Mouse (Mus musculus) urinary bladder, postnatal 14 days (tissue): Measurements from ENCODE around the gene Paqr8.
A peak's percentile ranks its signal among the peaks of the same experiment; 100 is the strongest.
"Not testable (repeated sequence)": the region's sequence is repeated elsewhere in the genome, so short reads cannot be mapped to it uniquely, and the experiment has no call there.

Source experiments
- DNase-seq: peaks from one replicate; pipeline ENCODE4 v3.0.0; 2021; ENCODE audit warnings: low spot score

The Paqr8 gene

DNA sequence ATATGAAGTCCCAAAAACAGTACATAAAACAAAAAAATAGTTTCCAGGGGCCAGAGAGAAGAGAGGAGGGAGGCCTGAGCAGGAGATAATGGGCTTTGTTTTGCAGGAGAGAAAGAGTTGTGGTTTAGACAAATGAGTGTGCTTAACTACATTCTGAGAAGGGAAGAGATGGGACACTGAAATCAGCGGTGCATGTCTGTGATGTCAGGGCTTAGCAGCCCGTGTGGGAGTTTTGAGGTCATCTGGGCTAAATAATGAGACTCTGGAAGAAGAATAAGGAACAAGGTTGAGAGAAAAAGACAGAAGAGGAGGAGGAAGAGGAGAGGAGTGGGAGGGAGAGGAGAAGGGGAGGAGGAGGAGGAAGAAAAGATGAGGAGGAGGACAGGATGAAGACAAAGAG is 21.7 kb downstream of the Paqr8 start:
- no peak for DNase-seq

DNA sequence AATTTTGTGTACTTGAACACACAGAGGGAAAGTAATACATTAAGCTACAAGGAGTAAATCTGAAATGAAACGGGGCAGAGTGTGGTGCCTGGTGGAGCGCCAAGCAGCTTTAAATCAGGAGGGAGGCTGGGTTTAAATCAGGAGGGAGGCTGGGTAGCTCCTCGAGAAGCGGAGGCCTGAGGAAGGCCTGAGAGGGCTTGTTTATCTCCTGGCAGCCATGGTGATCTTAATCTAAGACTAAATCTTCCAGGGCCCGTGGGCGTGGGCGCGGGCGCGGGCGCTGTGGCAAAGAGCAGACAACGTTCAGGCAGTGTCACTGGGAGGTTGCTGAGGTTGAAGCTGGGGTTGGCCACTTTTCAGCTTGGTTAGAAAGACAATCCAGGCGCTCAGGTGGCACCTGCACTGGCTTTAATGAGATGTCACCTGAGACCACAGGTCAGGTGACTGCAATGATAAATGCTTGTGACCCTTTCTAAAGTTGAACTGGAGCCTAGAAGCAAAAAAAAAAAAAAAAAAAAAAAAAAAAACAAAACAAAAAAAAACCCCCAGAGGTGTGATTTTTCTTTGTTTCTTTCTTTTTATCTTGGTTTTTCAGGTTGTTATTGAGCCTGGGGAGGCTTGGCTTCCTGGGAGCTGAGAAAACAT is 22.2 kb downstream of the Paqr8 start:
- DNase-seq, result peak; percentile 19

DNA sequence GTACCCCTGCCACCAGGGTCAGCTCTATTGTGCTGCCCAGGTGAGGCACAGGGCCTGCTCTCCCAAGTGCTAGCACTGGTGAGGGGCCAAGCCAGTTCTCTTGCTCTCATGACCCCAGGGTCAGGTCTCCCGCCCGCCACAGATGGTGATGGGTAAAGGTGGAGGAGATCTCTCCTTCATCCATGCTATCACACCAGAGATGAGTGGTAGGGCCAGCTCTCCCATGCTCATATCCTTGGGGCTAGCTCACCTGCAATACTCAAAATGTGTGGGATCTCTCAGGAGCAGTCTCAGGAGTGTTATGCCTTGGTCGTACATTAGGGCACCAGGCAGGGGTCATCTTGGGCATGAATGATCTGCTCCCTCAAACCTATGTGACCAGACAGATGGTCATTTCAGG is 24.4 kb downstream of the Paqr8 start:
- DNase-seq, result no peak

DNA sequence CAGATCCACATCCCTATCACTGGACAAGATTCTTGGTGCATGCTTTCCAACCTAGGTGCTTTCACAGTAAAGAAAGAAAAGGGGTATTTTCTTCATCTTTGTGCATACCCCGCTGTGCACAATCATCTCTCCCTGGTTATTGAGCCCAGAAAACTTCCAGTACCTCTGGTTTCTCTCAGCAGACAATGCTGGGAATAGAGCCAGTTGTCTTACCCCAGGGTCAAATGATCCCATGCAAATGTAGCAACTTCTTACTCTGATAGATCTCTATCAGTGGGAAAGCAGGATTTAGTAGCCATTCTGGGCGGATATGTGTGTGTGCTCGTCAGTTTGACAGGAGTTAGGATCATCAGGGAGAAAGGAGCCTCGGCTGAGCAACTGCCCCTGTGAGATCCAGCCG is 25.2 kb downstream of the Paqr8 start:
- no peak for DNase-seq

DNA sequence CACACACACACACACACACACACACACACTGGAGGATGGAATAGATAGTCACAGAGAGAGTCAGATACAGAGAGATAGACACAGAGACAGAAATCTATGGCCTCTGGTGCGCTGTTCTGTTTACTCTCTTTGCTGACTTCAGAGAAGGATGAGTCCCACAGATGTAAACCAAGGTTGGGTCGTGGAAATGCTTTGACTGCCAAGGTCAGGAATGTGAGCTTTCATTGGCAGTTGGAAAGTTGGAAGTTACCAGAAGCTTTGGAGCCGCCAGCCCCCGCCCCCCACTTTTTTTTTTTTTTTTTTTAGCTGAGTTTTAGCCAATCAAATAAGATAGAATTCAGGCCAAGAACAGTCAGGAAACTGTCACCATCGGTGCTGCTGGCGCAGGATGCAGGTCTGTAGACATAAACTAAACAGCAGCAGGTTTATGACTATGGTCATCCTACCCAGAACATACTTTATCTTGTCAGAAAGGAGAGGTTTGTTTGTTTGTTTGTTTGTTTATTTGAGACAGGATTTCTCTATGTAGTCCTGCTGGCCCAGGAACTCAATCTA is 27.2 kb downstream of the Paqr8 start:
- no peak for DNase-seq

DNA sequence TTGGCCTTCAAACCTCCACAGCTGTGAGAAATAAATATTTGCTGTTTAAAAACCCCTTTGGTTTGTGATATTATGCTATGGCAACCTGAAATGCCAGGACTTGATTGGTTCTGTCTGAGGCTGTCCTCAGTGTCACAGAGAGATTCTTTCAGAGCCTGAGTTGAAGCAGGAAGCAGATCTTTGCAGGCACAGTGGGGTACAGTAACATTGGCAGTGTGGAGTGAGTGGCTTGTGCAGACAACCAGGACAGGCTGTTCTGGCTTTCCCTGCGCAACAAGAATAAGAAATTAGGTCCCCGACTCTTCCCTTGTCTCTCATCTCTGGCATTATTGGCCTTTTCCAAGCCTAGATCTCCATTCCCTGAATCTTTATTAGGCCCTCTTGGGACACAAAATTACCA is 29.3 kb downstream of the Paqr8 start:
- no peak for DNase-seq

DNA sequence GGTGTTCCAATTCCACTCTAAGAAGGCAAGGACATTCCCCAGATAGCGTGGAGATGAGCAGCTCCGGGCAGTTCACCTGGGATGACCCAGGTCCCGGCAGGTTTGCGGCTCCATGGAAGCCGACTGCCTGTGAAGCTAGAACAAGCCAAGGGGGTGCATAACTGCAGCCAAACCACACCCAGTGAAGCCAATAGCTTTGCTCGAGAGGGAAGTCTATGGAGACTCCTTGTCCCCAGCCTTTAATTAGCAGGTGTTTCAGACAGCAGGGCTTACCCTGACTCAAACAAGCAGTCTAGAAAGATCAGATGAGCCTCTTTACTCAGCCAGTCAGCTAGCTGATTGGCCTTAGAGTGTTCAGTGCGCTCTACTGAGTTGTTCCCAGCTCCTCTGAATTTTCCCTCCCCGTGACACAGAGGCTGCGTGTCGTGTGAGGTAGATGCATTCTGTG is 30.7 kb downstream of the Paqr8 start:
- DNase-seq, result no peak

DNA sequence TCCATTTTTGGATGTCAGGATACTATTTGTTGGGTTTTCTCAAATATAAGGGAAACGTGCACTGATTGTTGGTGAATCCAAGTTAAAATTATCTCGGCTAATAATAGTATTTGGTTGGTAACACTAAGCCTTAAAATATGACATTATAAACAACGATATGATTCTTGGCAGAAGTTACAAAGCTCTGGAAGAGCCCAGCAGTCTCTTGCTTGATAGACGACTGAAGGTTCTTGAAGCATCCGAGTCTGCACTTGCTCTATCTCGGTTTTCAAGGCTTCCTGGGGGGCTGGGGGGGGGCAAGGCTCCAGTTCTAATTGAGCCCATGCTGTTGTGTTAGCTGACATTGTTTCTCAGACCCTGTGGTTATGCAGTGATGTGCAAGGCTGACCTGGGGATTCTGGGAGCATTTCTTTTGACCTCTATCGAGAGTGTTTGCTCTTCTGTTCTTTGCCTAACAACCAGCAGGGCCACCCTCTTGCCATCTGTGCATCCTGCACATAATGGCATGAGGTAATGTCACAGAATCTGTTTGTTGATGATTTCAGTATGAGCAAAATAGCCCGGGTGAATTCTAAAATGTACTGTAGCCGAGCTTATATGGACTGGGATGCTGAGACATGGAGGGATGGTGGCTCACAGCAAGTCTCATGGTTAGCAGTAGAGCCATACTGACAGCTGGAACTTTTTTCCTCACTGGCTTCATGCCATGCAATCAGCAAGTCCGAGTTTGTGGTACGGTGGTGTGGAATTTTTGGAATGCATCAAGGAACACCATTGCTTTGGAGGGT is 32.4 kb downstream of the Paqr8 start:
- peak; percentile 30 for DNase-seq

DNA sequence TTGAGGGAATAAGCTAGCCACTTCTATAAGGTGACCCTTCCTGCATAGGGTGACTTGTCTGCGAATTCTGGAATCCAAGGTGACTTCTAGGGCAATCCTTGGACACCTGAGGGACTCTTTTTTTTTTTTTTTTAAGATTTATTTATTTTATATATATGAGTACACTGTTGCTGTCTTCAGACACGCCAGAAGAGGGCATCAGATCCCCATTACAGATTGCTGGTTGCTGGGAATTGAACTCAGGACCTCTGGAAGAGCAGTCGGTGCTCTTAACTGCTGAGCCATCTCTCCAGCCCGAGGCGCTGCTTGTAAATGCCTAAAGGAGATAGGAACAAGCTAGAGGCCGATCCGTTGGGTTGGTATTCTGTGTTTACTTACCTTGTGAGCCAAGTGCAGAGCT is 34.9 kb downstream of the Paqr8 start:
- not testable (repeated sequence) for DNase-seq

DNA sequence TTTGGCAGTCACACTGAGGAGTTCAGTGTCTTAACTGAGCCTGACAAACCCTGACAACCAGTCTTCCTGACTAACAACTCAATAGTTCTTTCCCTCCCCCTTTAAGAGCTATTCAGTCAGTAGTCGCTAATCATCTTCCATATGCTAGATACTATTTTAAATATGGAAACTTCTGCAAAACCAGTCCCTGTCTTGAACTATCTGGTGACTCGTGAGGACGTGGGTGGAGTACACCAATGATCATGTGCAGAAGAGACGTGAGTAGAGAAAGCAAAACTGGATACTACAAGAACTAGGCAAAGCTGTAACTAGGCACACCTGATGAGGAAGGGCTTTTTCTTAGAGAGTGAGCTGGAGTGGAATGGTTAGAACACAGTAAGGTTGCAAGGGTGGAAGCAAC is 35.5 kb downstream of the Paqr8 start:
- no peak for DNase-seq

DNA sequence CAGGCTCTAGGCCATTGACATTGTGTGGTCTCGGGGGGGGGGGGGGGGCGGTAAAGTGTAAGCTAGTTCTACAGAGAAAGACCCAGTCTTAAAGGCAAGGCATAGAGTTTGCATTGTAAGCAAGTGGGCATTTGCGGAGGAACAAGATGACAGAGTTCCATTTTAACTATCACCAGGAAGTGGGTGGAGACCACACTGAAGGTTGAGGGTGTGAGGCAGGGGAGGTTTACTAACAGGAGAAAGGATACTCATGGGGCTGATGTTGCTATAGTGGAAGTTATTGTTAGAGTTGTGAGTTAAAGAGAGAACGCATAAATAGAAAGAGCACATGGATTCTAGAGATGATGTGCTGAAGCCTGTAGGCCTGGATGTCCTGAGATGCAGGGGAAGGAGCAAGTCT is 36.0 kb downstream of the Paqr8 start:
- no peak for DNase-seq

DNA sequence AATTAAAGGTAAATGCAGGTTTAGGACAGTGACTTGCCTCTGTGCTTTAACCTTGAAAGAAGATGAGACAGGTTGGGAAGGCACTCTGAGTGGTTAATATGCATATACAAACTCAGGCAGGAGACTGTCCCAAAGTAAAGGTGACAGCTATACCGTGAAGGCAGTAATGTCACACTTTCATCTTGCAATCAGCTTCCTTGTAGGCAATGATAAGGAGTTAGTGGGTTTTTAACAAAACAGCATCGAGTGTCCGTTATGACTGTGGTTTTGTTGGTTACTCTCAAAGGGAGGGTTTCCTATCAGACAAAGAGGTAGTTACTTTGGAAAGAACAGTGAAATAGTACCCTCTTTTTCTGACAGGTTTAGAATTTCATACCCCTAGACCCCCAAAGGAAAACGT is 38.1 kb downstream of the Paqr8 start:
- DNase-seq, result no peak

DNA sequence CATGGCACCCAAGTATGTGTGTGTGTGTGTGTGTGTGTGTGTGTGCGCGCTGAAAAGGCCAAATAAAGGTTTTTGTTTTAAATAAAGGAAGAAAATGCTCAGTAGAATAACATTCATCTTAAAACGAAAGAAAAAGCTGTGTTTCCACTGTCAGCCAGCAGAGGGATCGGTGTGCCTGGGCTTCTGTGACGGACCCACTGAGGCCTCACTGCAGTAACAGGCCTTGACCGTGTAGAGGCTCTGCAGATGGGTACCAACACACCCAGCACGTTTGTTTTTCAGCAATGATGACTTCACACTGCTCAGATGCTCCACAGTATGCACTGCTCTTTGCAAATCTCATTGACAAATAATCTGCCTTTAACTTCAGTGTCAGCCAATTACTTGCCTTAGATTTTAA is 43.1 kb downstream of the Paqr8 start:
- DNase-seq, result peak; percentile 67

DNA sequence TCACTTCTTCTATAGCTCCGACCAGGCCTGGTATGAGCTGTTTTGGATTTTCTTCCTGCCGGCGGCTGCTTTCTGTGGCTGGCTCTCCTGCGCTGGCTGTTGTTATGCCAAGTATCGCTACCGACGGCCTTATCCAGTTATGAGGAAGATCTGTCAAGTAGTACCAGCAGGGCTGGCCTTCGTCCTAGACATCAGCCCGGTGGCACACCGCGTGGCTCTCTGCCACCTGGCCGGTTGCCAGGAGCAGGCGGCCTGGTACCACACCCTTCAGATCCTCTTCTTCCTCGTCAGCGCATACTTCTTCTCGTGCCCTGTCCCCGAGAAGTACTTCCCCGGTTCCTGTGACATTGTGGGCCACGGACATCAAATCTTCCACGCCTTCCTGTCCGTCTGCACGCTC is 44.7 kb downstream of the Paqr8 start:
- no peak for DNase-seq

DNA sequence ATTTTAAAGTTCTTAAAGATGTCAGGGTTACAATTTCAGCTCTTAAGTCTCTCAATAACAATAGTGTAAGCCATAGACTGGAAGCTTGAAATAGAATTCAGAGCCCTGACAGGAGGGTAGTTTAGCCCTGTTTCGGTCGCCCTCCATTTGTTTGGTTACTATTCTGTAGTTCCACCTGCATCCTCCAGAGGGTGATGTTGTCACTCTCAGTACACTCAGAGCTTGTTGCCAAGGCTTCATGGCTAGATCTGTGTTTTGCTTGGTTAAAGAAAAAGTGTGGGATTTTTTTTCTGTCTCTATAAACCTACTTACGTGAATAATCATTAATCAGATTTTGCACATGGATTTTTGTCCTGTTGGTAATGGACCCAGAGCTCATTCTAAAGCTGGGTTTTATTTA is 48.6 kb downstream of the Paqr8 start:
- DNase-seq, result peak; percentile 63

DNA sequence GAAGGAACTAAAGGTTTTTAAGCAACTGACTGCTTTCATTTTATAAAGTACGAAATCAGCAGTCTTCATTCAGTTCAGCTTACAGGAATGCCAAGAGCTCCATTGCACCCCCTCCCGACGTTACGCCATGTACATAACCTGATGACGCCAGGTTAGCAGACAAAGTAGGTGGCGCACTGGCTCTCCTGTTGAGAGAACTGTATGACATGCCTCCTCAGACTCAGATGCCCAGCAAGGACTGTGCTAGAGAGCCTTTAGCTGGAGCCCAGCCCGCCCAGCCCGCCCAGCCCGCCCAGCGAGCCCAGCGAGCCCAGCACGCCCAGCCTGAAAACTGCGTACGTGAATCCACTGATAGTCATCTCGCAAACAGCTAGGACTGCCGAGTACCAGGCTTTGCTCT is 49.7 kb downstream of the Paqr8 start:
- DNase-seq, result peak; percentile 70

DNA sequence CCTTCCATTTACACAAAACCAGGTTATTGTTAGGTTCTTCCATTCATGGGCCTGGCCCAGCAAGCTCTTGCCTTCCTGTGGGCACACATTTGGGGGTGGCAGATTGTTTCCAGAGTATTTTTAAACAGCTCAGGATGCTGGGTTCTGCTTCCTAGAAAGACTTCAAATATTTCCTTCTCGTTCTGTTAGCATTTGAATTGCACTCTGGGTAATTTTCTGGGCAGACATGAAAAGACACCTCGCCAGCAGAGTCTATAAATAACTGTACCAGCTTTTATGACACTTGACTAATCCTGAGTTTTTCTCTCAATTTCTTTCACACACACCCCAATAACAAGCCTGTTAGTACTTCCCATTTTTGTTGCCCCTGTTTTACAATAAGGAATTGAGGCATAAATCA is 50.9 kb downstream of the Paqr8 start:
- DNase-seq, result no peak

DNA sequence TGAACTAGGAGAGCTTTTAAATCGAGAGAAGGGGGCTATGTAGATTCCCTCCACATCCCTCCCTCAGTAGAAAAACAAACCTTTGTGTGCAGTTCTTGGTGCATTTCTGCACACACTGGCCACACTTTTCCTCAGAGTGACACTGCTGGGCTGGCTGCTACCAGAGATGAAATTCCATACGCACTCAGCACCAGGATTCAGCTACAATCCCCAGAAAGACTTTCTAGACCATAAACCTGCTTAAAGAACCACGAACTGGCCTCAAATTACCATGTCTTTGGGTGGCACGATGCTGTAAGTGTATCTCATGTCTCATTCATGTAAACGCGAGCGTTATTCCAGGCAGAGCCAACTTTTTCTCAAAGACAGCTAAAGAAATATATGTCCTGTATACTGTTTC is 51.5 kb downstream of the Paqr8 start:
- DNase-seq, result no peak

DNA sequence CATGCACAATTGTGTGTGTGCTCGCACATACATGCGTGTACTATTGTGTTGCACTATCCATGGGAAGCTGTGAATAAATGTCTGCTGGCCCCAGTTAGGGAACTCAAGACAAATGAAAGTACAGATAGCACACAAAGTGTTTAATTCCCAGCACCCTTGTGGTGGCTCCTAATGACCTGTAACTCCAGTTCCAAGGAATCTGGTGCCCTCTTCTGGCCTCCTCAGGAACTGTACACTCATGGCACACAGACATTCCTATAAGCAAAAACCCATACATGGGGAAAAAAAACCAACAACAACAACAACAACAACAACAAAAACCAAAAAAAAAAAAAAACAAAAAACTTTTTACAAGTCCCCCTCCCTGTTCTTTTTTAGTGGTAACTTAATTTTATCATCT is 52.6 kb downstream of the Paqr8 start:
- DNase-seq, result no peak

DNA sequence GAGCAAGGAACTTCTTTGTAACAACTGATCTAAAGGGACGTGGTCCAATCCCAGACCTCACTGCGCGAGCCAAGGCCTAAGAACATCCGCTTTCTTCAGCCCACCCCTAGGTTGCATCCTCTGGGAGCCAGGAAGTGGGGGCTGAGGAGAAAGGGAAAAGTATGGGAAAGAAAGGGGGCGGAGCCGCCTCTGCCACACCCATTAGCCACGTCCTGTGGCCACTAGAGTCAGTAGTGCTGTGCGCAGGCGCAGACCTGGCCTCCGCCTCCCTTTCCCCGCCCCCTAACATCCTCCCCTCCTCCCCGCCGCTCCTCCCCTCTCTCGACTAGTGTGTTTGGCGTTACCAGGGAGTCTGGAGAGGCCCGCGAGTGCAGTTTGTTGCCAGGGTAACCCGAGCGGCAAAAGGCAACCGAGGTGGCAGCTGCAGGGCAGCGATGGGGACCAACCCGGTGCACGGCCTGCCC is 60.9 kb downstream of the Paqr8 start, which contains the start of gene Efhc1:
TSS of gene Efhc1 (plus strand) at position 327 of the 464 bp plus-strand sequence.
- peak; percentile 94 for DNase-seq

DNA sequence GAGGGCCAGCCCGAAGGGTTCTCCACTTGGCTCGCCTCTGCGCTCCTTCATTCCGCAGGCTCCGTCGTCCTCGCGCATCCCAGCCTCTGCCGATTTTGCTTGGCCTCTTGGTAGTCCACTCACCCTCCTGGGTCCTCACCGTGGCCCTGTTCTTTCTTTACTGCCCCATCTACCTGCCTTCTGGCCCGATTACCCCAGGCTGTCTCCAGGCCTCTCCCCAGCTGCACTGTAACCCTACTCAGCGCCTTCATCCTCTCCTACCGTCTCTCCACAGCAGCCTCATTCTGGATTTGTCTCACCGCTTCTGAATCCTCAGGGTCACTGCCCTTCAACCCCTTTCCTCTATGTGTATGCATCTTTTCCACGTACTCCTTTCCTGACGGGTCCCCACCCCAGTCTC is 61.4 kb downstream of the Paqr8 start:
- no peak for DNase-seq

DNA sequence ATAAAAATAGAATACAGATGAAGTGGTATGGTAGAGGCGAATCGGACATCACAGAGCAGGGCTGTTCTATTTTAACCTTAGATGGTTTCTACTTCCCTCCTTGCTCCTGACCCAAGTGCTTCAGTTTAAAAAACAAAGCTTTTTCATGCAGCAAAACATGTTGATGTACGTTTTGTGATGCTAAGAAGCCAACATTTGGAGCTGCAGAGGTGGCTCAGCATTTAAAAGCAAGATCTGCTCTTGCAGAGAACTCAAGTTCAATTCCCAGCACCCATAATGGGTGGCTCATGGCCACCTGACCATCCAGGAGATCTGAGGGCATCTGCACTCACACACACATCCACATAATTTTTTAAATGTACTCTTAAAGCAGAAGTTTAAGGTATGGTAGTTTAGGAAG is 64.5 kb downstream of the Paqr8 start:
- DNase-seq, result no peak

DNA sequence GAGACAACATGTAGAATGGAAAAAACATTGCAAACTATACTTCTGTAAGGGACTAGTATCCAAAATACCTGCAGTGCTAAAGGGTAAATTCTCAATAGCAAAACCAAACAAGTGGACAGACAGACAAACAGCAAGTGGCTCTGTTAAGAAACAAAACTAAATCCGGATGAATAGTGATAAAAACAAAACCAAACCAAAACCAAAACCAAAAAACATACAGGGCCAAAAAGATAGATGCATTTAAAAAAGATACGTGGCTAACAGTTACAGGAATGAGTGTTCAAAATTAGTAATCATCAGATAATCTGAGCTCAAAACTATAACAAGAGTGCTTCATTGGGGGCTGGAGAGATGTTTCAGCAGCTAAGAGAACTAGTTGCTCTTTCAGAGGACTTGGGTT is 79.2 kb downstream of the Paqr8 start:
- DNase-seq, result no peak
